Mouse (Mus musculus): ENCODE results near the gene Olfr1138. TPM values are rescaled to one million over a fixed set of nuclear protein-coding genes. Genes with fewer than 3 reads are reported as not detected.

The Olfr1138 gene
- total RNA-seq (2021): not detected in 2 replicates
- long read RNA-seq: 0 reads

- no peak for DNase-seq
Observed at GRCm38 (mm10) chr2:87739878-87740277, at the start of gene Olfr1138. Gene Olfr1138 (minus strand): TSS chr2:87739978.

- DNase-seq: no peak
Observed at GRCm38 (mm10) chr2:87779183-87779582, 39.4 kb upstream of the Olfr1138 start, which contains the start of gene Olfr152. Gene Olfr152 (plus strand): TSS chr2:87779483.

GRCm38 (mm10) chr2:87776143-87776542 lies 36.4 kb upstream of the Olfr1138 start:
- DNase-seq: no peak

GRCm38 (mm10) chr2:87753891-87754290 lies 14.1 kb upstream of the Olfr1138 start, which contains the start of gene Olfr1141:
Gene Olfr1141 (minus strand): TSS chr2:87753991.
- DNase-seq: no peak

- DNase-seq: no peak
Observed at GRCm38 (mm10) chr2:87743452-87743851, 3.7 kb upstream of the Olfr1138 start, which contains the start of gene Olfr1140. Gene Olfr1140 (plus strand): TSS chr2:87743752.

GRCm38 (mm10) chr2:87713079-87713478 lies 26.7 kb downstream of the Olfr1138 start, which contains the start of gene Olfr1137:
Gene Olfr1137 (minus strand): TSS chr2:87713179.
- no peak for DNase-seq

- no peak for DNase-seq
Observed at GRCm38 (mm10) chr2:87693847-87694246, 45.9 kb downstream of the Olfr1138 start, which contains the start of gene Olfr1136. Gene Olfr1136 (minus strand): TSS chr2:87693947.

Other genes with a start within 250 kb of the Olfr1138 start
- gene Pramel7, start 242.9 kb downstream of the Olfr1138 start, total RNA-seq (2021): not detected in 2 replicates
- not detected in 2 replicates for gene Pramel6, start 233.4 kb downstream of the Olfr1138 start, total RNA-seq (2021)
- not detected in 2 replicates for gene Olfr153, start 208.2 kb downstream of the Olfr1138 start, total RNA-seq (2021)
- not detected in 2 replicates for gene Olfr1128, start 194.4 kb downstream of the Olfr1138 start, total RNA-seq (2021)
- not detected in 2 replicates for gene Olfr1129, start 166.1 kb downstream of the Olfr1138 start, total RNA-seq (2021)
- gene Olfr1130, start 133.8 kb downstream of the Olfr1138 start, total RNA-seq (2021): not detected in 2 replicates
- gene Olfr1131, start 112.9 kb downstream of the Olfr1138 start, total RNA-seq (2021): not detected in 2 replicates
- gene Olfr1132, start 102.4 kb downstream of the Olfr1138 start, total RNA-seq (2021): not detected in 2 replicates
- not detected in 2 replicates for gene Olfr1133, start 92.6 kb downstream of the Olfr1138 start, total RNA-seq (2021)
- gene Olfr1134, start 81.5 kb downstream of the Olfr1138 start, total RNA-seq (2021): not detected in 2 replicates
- gene Olfr1135, start 66.3 kb downstream of the Olfr1138 start, total RNA-seq (2021): not detected in 2 replicates
- gene Olfr1136, start 46.0 kb downstream of the Olfr1138 start, total RNA-seq (2021): not detected in 2 replicates
- gene Olfr1137, start 26.8 kb downstream of the Olfr1138 start, total RNA-seq (2021): not detected in 2 replicates
- not detected in 2 replicates for gene Olfr1140, start 3.8 kb upstream of the Olfr1138 start, total RNA-seq (2021)
- not detected in 2 replicates for gene Olfr1141, start 14.0 kb upstream of the Olfr1138 start, total RNA-seq (2021)
- not detected in 2 replicates for gene Olfr152, start 39.5 kb upstream of the Olfr1138 start, total RNA-seq (2021)
- gene Olfr1143, start 60.6 kb upstream of the Olfr1138 start, total RNA-seq (2021): not detected in 2 replicates
- gene Olfr1145, start 69.8 kb upstream of the Olfr1138 start, total RNA-seq (2021): not detected in 2 replicates
- gene Olfr1148, start 90.6 kb upstream of the Olfr1138 start, total RNA-seq (2021): not detected in 2 replicates
- not detected in 2 replicates for gene Olfr1150-ps1, start 104.0 kb upstream of the Olfr1138 start, total RNA-seq (2021)
- not detected in 2 replicates for gene Olfr1151, start 115.9 kb upstream of the Olfr1138 start, total RNA-seq (2021)
- not detected in 2 replicates for gene Olfr1152, start 126.5 kb upstream of the Olfr1138 start, total RNA-seq (2021)
- not detected in 2 replicates for gene Olfr1153, start 155.0 kb upstream of the Olfr1138 start, total RNA-seq (2021)
- not detected in 2 replicates for gene Olfr1154, start 165.2 kb upstream of the Olfr1138 start, total RNA-seq (2021)
- gene Olfr1155, start 205.2 kb upstream of the Olfr1138 start, total RNA-seq (2021): not detected in 2 replicates
- not detected in 2 replicates for gene Olfr1156, start 213.1 kb upstream of the Olfr1138 start, total RNA-seq (2021)
- not detected in 2 replicates for gene Olfr1157, start 228.3 kb upstream of the Olfr1138 start, total RNA-seq (2021)
- gene Olfr74, start 234.7 kb upstream of the Olfr1138 start, total RNA-seq (2021): not detected in 2 replicates

Data from adrenal gland, postnatal 25 days (tissue).